Mouse (Mus musculus) cerebral cortex, adult 2 months (tissue): ENCODE data around the gene Gtf2ird2.

Experiments
- WGBS: fragments of 180-500 bp; shearing (Covaris S2); methylation state at CpG from one replicate; pipeline ENCODE4 v1.1.7; 2018; 5-methylcytosine and 5-hydroxymethylcytosine counted together

The Gtf2ird2 gene

GRCm38 (mm10) chr5:134234205-134234604 lies 50.4 kb downstream of the Gtf2ird2 start:
- 45% methylated on average over 2 of the region's 2 CpGs for WGBS

GRCm38 (mm10) chr5:134235111-134235510 lies 51.3 kb downstream of the Gtf2ird2 start:
- 18% methylated on average over 6 of the region's 6 CpGs for WGBS

- 81% methylated on average over 3 of the region's 3 CpGs for WGBS
These were observed 52.4 kb downstream of the Gtf2ird2 start for GRCm38 (mm10) chr5:134236241-134236640.

GRCm38 (mm10) chr5:134236796-134237195 lies 53.0 kb downstream of the Gtf2ird2 start:
- 86% methylated on average over 6 of the region's 6 CpGs for WGBS

- WGBS: 60% methylated on average over 11 of the region's 11 CpGs
These were observed 53.7 kb downstream of the Gtf2ird2 start for GRCm38 (mm10) chr5:134237508-134237907.

GRCm38 (mm10) chr5:134237936-134238760 lies 54.3 kb downstream of the Gtf2ird2 start:
- 66% methylated on average over 28 of the region's 28 CpGs for WGBS

GRCm38 (mm10) chr5:134241831-134242230 lies 58.0 kb downstream of the Gtf2ird2 start:
- WGBS: 68% methylated on average over 5 of the region's 5 CpGs

- 81% methylated on average over 26 of the region's 26 CpGs for WGBS
These were observed 60.0 kb downstream of the Gtf2ird2 start for GRCm38 (mm10) chr5:134243661-134244436.

GRCm38 (mm10) chr5:134244890-134245289 lies 61.1 kb downstream of the Gtf2ird2 start:
- 92% methylated on average over 5 of the region's 5 CpGs for WGBS

GRCm38 (mm10) chr5:134246146-134246545 lies 62.3 kb downstream of the Gtf2ird2 start:
- WGBS: 85% methylated on average over 5 of the region's 5 CpGs

- WGBS: 68% methylated on average over 14 of the region's 14 CpGs
These were observed 64.9 kb downstream of the Gtf2ird2 start for GRCm38 (mm10) chr5:134248608-134249244.

- WGBS: 50% methylated on average over 8 of the region's 8 CpGs
These were observed 65.4 kb downstream of the Gtf2ird2 start for GRCm38 (mm10) chr5:134249245-134249649.

GRCm38 (mm10) chr5:134250601-134251000 lies 66.8 kb downstream of the Gtf2ird2 start:
- 72% methylated on average over 3 of the region's 3 CpGs for WGBS

- 98% methylated on average over 4 of the region's 4 CpGs for WGBS
These were observed 67.3 kb downstream of the Gtf2ird2 start for GRCm38 (mm10) chr5:134251083-134251482.

GRCm38 (mm10) chr5:134253806-134254205 lies 70.0 kb downstream of the Gtf2ird2 start:
- 53% methylated on average over 3 of the region's 3 CpGs for WGBS

GRCm38 (mm10) chr5:134255294-134255693 lies 71.5 kb downstream of the Gtf2ird2 start:
- 63% methylated on average over 10 of the region's 10 CpGs for WGBS

GRCm38 (mm10) chr5:134257349-134258031 lies 73.7 kb downstream of the Gtf2ird2 start:
- WGBS: 56% methylated on average over 13 of the region's 13 CpGs

- WGBS: 49% methylated on average over 4 of the region's 4 CpGs
These were observed 74.6 kb downstream of the Gtf2ird2 start for GRCm38 (mm10) chr5:134258395-134258794.

- WGBS: 85% methylated on average over 2 of the region's 2 CpGs
These were observed 75.1 kb downstream of the Gtf2ird2 start for GRCm38 (mm10) chr5:134258934-134259333.

- WGBS: 79% methylated on average over 9 of the region's 9 CpGs
These were observed 76.3 kb downstream of the Gtf2ird2 start for GRCm38 (mm10) chr5:134260001-134260636.

GRCm38 (mm10) chr5:134265890-134266289 lies 82.1 kb downstream of the Gtf2ird2 start:
- WGBS: 83% methylated on average over 2 of the region's 2 CpGs
